30 mouse cellular contexts compared by ENCODE assay signal in genomic region chrX:164379721-164380120, GRCm38 (mm10). TPM values are rescaled to one million over a fixed set of nuclear protein-coding genes. Genes with fewer than 3 reads are reported as not detected.
DNase-seq lines count a peak whose midpoint lies in the region; ATAC-seq and TF ChIP-seq lines count a peak whose summit lies in the region.
"Had no signal": no experiment of that assay in that cellular context is flagged by ENCODE, and none has a peak within 500 bp of the region (broad histone marks: within the 10 kb centered on the region; RNA-seq: fewer than 3 reads in every experiment).

No protein-coding gene starts in this region.

- WGBS in heart, adult 2 months: 69% methylated on average over 4 of the region's 4 CpGs
- WGBS in lung, postnatal 0 days: 53% methylated on average over 4 of the region's 4 CpGs
- 59% methylated on average over 4 of the region's 4 CpGs for WGBS in stomach, postnatal 0 days

- TF ChIP-seq POLR2A in heart, adult 2 months (IDR thresholded peaks at IDR 0.05; ENCODE audit: insufficient read depth, low read depth, low read length): no peak

- no peak for TF ChIP-seq CTCF in heart, adult 2 months (IDR thresholded peaks at IDR 0.05)
- TF ChIP-seq CTCF in lung, postnatal 0 days (IDR thresholded peaks at IDR 0.05): no peak
- no peak for TF ChIP-seq CTCF in stomach, postnatal 0 days (IDR thresholded peaks at IDR 0.05; ENCODE audit: low read depth)

- no peaks in the 10 kb centered on the region for H3K9me3 ChIP-seq in lung, postnatal 0 days (ENCODE audit: low read length)
- no peaks in the 10 kb centered on the region for H3K9me3 ChIP-seq in stomach, postnatal 0 days (ENCODE audit: control insufficient read depth, low read length)
- H3K9me3 ChIP-seq: embryonic facial prominence, embryonic 12.5 days; forebrain, embryonic 13.5 days; heart, embryonic 10.5 days; hindbrain, embryonic 12.5 days had no signal

- intact Hi-C loops in heart, adult 2 months (cut with DNase I): no loop called here

- H3K79me2 ChIP-seq in heart, adult 2 months (replicated peaks; ENCODE audit: control insufficient read depth, insufficient read depth, low read length): no peaks in the 10 kb centered on the region

- H3K36me3 ChIP-seq in heart, adult 2 months (ENCODE audit: control insufficient read depth, insufficient read depth, low read length): no peaks in the 10 kb centered on the region
- H3K36me3 ChIP-seq in lung, postnatal 0 days (ENCODE audit: insufficient read depth, low read length): no peaks in the 10 kb centered on the region
- no peaks in the 10 kb centered on the region for H3K36me3 ChIP-seq in stomach, postnatal 0 days (ENCODE audit: control insufficient read depth, insufficient read depth, low read length)
- H3K36me3 ChIP-seq: embryonic facial prominence, embryonic 12.5 days; heart, embryonic 10.5 days; hindbrain, embryonic 12.5 days had no signal

- H3K4me3 ChIP-seq in heart, adult 2 months: no peak overlapping the region
- H3K4me3 ChIP-seq in lung, postnatal 0 days (ENCODE audit: low read depth, low read length): no peak overlapping the region
- no peak overlapping the region for H3K4me3 ChIP-seq in stomach, postnatal 0 days (ENCODE audit: low read depth, low read length)
- H3K4me3 ChIP-seq: embryonic facial prominence, embryonic 12.5 days; forebrain, embryonic 13.5 days; heart, embryonic 10.5 days; hindbrain, embryonic 12.5 days had no signal

- no peaks in the 10 kb centered on the region for H3K27me3 ChIP-seq in heart, adult 2 months (ENCODE audit: control insufficient read depth, insufficient read depth, low read length)
- no peaks in the 10 kb centered on the region for H3K27me3 ChIP-seq in lung, postnatal 0 days (replicated peaks; ENCODE audit: insufficient read depth, low read length)
- H3K27me3 ChIP-seq in stomach, postnatal 0 days (ENCODE audit: control insufficient read depth, insufficient read depth, low read length): no peaks in the 10 kb centered on the region
- H3K27me3 ChIP-seq: forebrain, embryonic 13.5 days had no signal

- no peak overlapping the region for H3K27ac ChIP-seq in heart, adult 2 months
- H3K27ac ChIP-seq in lung, postnatal 0 days (ENCODE audit: low read length): no peak overlapping the region
- peak overlapping the region; percentile 30; the same call in 1 of the 2 replicates for H3K27ac ChIP-seq in stomach, postnatal 0 days (replicated peaks)
- H3K27ac ChIP-seq: embryonic facial prominence, embryonic 12.5 days; forebrain, embryonic 13.5 days; heart, embryonic 10.5 days; hindbrain, embryonic 12.5 days had no signal

- H3K9ac ChIP-seq in heart, adult 2 months (ENCODE audit: low read depth, low read length): no peak overlapping the region
- H3K9ac ChIP-seq in lung, postnatal 0 days (replicated peaks; ENCODE audit: low read depth): no peak overlapping the region
- H3K9ac ChIP-seq in stomach, postnatal 0 days (ENCODE audit: low read length): no peak overlapping the region
- H3K9ac ChIP-seq: embryonic facial prominence, embryonic 12.5 days; forebrain, embryonic 13.5 days; forebrain, postnatal 0 days; hindbrain, embryonic 12.5 days had no signal

- no peaks in the 10 kb centered on the region for H3K4me1 ChIP-seq in heart, adult 2 months (ENCODE audit: control insufficient read depth, insufficient read depth, low read length)
- H3K4me1 ChIP-seq in lung, postnatal 0 days (ENCODE audit: insufficient read depth, low read depth, low read length): no peaks in the 10 kb centered on the region
- H3K4me1 ChIP-seq in stomach, postnatal 0 days (replicated peaks; ENCODE audit: control insufficient read depth, insufficient read depth): no peaks in the 10 kb centered on the region
- H3K4me1 ChIP-seq: embryonic facial prominence, embryonic 12.5 days; forebrain, embryonic 13.5 days; heart, embryonic 10.5 days; hindbrain, embryonic 12.5 days had no signal

- ATAC-seq in lung, postnatal 0 days: peak; percentile 20; the same call in 1 of the 2 replicates
- ATAC-seq in stomach, postnatal 0 days (ENCODE audit: low FRiP score, low TSS enrichment): no peak
- ATAC-seq: activated CD4-positive, CD25-positive, alpha-beta regulatory T cell, adult 4 months; forebrain, embryonic 13.5 days; forebrain, postnatal 0 days; hindbrain, embryonic 16.5 days; inflammation-experienced regulatory T-cells, adult 6 months; Patski had no signal

- DNase-seq in heart, adult 9 months (ENCODE audit: low spot score in 2 of 2): peak; percentile 3 to 10
- no peak for DNase-seq in heart, adult 2 months
- peak; percentile 66 for DNase-seq in lung, postnatal 0 days (ENCODE audit: low spot score)
- no peak for DNase-seq in lung, postnatal 25 days (ENCODE audit: low spot score)
- DNase-seq in adipocyte (ENCODE audit: low spot score): peak; percentile 25
- DNase-seq in stomach, postnatal 0 days (ENCODE audit: low spot score): no peak
- DNase-seq in ovary, postnatal 14 days (ENCODE audit: low spot score): no peak
- no peak for DNase-seq in urinary bladder, adult 18-20 months (ENCODE audit: low spot score in 2 of 2)
- DNase-seq: adrenal gland, adult 2 months; adrenal gland, postnatal 25 days; B cell, adult 2 months; cerebellum, adult 11 months; cerebellum, adult 8-10 months; cerebellum, postnatal 14 days; embryo, embryonic 11 days; forebrain, postnatal 0 days; gastrocnemius, postnatal 14 days; heart, postnatal 10 days; heart, postnatal 4 days had no signal

- H3K4me2 ChIP-seq in lung, postnatal 0 days (replicated peaks; ENCODE audit: low read depth, low read length): no peak overlapping the region
- H3K4me2 ChIP-seq in stomach, postnatal 0 days (replicated peaks; ENCODE audit: low read depth): no peak overlapping the region
- H3K4me2 ChIP-seq: embryonic facial prominence, embryonic 12.5 days; forebrain, embryonic 13.5 days; hindbrain, embryonic 12.5 days had no signal

- TF ChIP-seq EP300 in heart, adult 2 months (IDR thresholded peaks at IDR 0.05; ENCODE audit: insufficient read depth, low read depth, low read length): no peak
- no peak for TF ChIP-seq EP300 in lung, postnatal 0 days (IDR thresholded peaks at IDR 0.05)
- no peak for TF ChIP-seq EP300 in stomach, postnatal 0 days (optimal IDR thresholded peaks at IDR 0.05)

RNA-seq across cellular contexts. Expression of gene Vegfd, which starts 6.5 kb away (rescaled TPM):
- total RNA-seq in heart, adult 2 months (2021): 1 to 10 TPM; 1.4 to 2.8 TPM
- polyA plus RNA-seq in heart, adult 2 months (2012; rRNA removed): 2.0 and 3.0 TPM in 2 replicates
- polyA plus RNA-seq in lung, postnatal 0 days (2015; fragmentation: Nextera tagmentation; extraction: Ambion mirVana): 26.6 and 26.8 TPM in 2 replicates
- 3.4 and 4.1 TPM in 2 replicates for polyA plus RNA-seq in stomach, postnatal 0 days (2015; fragmentation: Nextera tagmentation; extraction: Ambion mirVana)
- total RNA-seq: common myeloid progenitor, adult 5-6 weeks; granulocyte monocyte progenitor cell, adult 5-6 weeks; MEL had no signal
- polyA plus RNA-seq: activated CD4-positive, CD25-positive, alpha-beta regulatory T cell, adult 4 months; inflammation-experienced regulatory T-cells, adult 6 months had no signal

RNA-seq across cellular contexts. Expression of gene Piga, which starts 39.9 kb away (rescaled TPM):
- 1 to 10 TPM; 1.5 to 2.4 TPM for total RNA-seq in heart, adult 2 months (2021)
- 1.0 and 2.1 TPM in 2 replicates for polyA plus RNA-seq in heart, adult 2 months (2012; rRNA removed)
- 6.1 and 7.0 TPM in 2 replicates for polyA plus RNA-seq in lung, postnatal 0 days (2015; fragmentation: Nextera tagmentation; extraction: Ambion mirVana)
- 5.6 TPM in 2 replicates for polyA plus RNA-seq in stomach, postnatal 0 days (2015; fragmentation: Nextera tagmentation; extraction: Ambion mirVana)

RNA-seq across cellular contexts. Expression of gene Asb11, which starts 57.1 kb away (rescaled TPM):
- total RNA-seq in heart, adult 2 months (2021): 100 to 1,000 TPM; 120 to 232 TPM
- polyA plus RNA-seq in heart, adult 2 months (2012; rRNA removed): 86.4 and 166 TPM in 2 replicates
- polyA plus RNA-seq in lung, postnatal 0 days (2015; fragmentation: Nextera tagmentation; extraction: Ambion mirVana): 0.70 and 1.3 TPM in 2 replicates
- polyA plus RNA-seq in stomach, postnatal 0 days (2015; fragmentation: Nextera tagmentation; extraction: Ambion mirVana): 1.0 and 1.4 TPM in 2 replicates
- total RNA-seq: adrenal gland, postnatal 25 days; common myeloid progenitor, adult 5-6 weeks; forebrain, postnatal 0 days had no signal
- polyA plus RNA-seq: activated CD4-positive, CD25-positive, alpha-beta regulatory T cell, adult 4 months; embryonic facial prominence, embryonic 12.5 days; forebrain, embryonic 13.5 days; hindbrain, embryonic 12.5 days; hindbrain, embryonic 16.5 days; inflammation-experienced regulatory T-cells, adult 6 months; Patski had no signal

Comparison
In these comparisons a context has a peak if more than half of its experiments do, and no peak if none do; other contexts are left out.
1. DNase-seq: peak in heart, adult 9 months (2 of 2), lung, postnatal 0 days (single experiment) and adipocyte (single experiment); none in heart, adult 2 months (0 of 2), lung, postnatal 25 days (single experiment), stomach, postnatal 0 days (single experiment), ovary, postnatal 14 days (single experiment) and urinary bladder, adult 18-20 months (0 of 2).
2. RNA of gene Asb11, which starts 57.1 kb away (polyA plus RNA-seq): 86.4 to 166 TPM in heart, adult 2 months; 1.0 to 1.4 TPM in stomach, postnatal 0 days and 0.70 to 1.3 TPM in lung, postnatal 0 days; every median in the first group is over 10 times any median in the second.